Mouse (Mus musculus) hematopoietic stem cell, adult 5-6 weeks (primary cell): ENCODE data around the gene Cplx1. TPM values are rescaled to one million over a fixed set of nuclear protein-coding genes. Genes with fewer than 3 reads are reported as not detected.
A peak's percentile ranks its signal among the peaks of the same experiment; 100 is the strongest.
"Not testable (repeated sequence)": the region's sequence is repeated elsewhere in the genome, so short reads cannot be mapped to it uniquely, and the experiment has no call there.

ENCODE experiments used
- ATAC-seq, 2 experiments: fragments of 125-278 bp in 1 of 2; replicated peaks in 1 of 2; 2 replicates each; pipeline ENCODE4 v1.8.0; 2016 to 2017; ENCODE audit warnings: inconsistent platforms in 2 of 2, mild to moderate bottlenecking in 2 of 2, moderate number of reproducible peaks in 2 of 2, low read depth in 1 of 2, moderate TSS enrichment in 1 of 2; ENCODE audit not compliant: low FRiP score in 2 of 2, poor library complexity in 2 of 2, severe bottlenecking in 2 of 2, insufficient read depth in 1 of 2, low TSS enrichment in 1 of 2
- total RNA-seq: library from RNA; stranded (forward); fragments of 172-1452, 232-1000 nt; gene quantifications from 2 replicates; pipeline ENCODE4 v1.2.3, GENCODE M21; 2017

The Cplx1 gene
- total RNA-seq, 1 experiment from 2014 or later: not detected

- peak in 1 of 2 experiments; percentile 32; a peak in 1 of 4 replicates for ATAC-seq
Measured at GRCm38 (mm10) chr5:108520153-108520552, 29.7 kb downstream of the Cplx1 start.

DNA sequence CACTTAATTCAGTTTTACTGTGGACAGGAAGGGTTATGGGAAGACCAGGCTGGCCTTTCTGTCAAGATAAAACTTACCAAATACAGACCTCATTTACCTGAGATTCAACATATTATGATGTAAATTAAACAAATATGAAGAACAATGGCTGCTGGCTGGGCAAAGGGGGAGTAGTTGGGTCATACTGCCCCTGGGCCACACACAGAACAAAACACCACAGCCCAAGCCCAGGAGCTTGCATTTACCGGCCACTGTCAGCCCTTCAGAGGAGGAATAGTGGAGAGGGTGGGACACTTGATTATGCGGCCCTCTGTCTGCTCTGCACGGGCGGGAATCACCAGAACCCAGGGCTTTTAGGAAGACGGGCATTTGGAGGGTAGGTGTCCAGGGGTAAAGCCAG, 30.9 kb downstream of the Cplx1 start:
- no peak for ATAC-seq

- ATAC-seq: no peak
Measured at GRCm38 (mm10) chr5:108518106-108518885, 31.5 kb downstream of the Cplx1 start.

GRCm38 (mm10) chr5:108516655-108517054, 33.2 kb downstream of the Cplx1 start:
- no peak for ATAC-seq

DNA sequence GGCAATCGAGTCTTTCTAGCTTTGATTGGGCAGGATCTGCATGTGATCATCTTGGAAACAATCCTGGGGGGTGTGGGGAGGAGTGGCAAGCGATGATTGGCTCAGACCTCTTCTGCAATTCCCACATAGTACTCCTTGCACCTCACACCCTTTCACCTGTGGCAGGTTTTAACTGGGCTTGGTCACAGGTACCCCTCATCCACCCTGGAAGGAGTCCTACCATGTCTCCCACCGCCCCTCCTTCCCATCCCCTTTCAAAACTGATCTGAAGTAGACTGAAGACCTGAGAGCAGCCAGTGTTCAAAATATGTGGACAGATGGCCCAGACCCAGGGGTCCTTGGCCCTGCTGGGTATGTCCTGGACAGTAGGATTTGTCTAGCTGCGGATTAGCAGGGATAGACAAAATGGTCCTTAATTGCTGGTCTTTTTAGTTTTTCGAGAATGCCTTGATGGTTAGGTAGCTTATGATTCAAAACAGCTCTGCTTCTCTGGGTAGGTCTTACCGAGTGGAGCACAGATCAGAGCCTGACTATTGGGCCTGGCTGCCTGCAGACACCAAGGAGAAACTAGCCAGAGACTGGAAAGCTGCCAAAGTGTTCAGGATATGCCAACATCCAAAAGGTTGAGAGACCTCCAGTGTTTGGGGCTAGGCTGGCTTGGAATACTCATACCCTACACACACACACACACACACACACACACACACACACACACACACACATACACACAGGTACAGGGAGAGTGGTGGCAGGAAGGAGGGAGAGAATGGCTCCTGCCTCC, 34.1 kb downstream of the Cplx1 start:
- ATAC-seq: no peak

DNA sequence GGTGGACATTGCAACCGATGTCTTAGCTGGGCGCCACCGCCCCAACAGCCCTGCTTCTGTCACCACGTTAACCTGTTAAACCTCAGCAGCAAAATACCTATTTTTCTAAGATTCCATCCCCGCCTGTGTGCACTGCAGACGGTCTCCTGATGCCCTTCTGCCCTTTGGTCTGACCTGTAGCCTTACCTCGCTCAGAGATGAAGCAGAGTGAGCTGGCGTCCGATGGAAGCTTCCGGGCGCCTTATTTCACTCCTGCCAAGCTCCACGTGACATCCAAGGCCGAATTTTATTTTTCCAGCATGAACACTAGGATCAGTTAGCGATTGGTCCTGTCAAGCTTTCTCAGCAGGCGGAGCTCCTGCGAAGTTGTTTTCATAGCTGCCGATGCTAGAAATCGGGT, 47.5 kb downstream of the Cplx1 start:
- ATAC-seq: no peak

- no peak for ATAC-seq
Measured at GRCm38 (mm10) chr5:108501573-108501972, 48.3 kb downstream of the Cplx1 start.

- ATAC-seq: not testable (repeated sequence)
Measured at GRCm38 (mm10) chr5:108486148-108486547, 63.7 kb downstream of the Cplx1 start.

DNA sequence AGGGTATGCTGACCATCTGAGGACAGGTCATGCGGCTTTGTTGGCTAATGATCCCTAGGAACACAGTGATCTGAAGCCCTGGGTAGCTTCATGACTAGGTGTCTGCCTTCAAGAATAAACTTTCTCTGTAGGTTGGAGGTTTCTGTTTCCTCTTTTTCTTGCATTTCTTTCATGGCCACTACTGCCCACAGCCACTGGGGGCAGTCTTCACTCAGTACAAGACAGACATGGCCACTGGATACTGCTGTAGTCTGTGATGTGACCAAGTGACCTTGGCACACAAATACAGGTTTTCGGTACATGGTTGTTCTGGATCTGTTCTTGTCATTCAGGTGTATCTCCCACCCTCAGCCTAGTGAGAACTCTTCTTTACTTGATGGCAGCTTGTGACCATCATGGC, 64.6 kb downstream of the Cplx1 start:
- ATAC-seq: peak; percentile 90 to 94

GRCm38 (mm10) chr5:108483006-108483405, 66.8 kb downstream of the Cplx1 start:
- ATAC-seq: no peak

GRCm38 (mm10) chr5:108475977-108476376, 73.8 kb downstream of the Cplx1 start:
- ATAC-seq: no peak

GRCm38 (mm10) chr5:108473737-108474136, 76.1 kb downstream of the Cplx1 start:
- ATAC-seq: no peak

GRCm38 (mm10) chr5:108469617-108470016, 80.2 kb downstream of the Cplx1 start:
- no peak for ATAC-seq

Other genes starting within 250 kb of the Cplx1 start
- 6.5 and 7.9 TPM in 2 replicates for gene Pigg, start 237.4 kb downstream of the Cplx1 start, total RNA-seq
- 0.13 TPM in 1 of 2 replicates, not detected in the other for gene Gm42517, start 182.1 kb downstream of the Cplx1 start, total RNA-seq
- 0.30 TPM in 1 of 2 replicates, not detected in the other for gene Pde6b, start 161.6 kb downstream of the Cplx1 start, total RNA-seq
- gene Atp5k, start 115.6 kb downstream of the Cplx1 start, total RNA-seq: 109 and 213 TPM in 2 replicates
- 0.30 and 0.81 TPM in 2 replicates for gene Mfsd7a, start 101.1 kb downstream of the Cplx1 start, total RNA-seq
- 12.3 and 19.4 TPM in 2 replicates for gene Pcgf3, start 88.8 kb downstream of the Cplx1 start, total RNA-seq
- 91.3 and 96.3 TPM in 2 replicates for gene Gak, start 79.7 kb upstream of the Cplx1 start, total RNA-seq
- 16.2 and 23.0 TPM in 2 replicates for gene Tmem175, start 79.7 kb upstream of the Cplx1 start, total RNA-seq
- 8.6 and 10.9 TPM in 2 replicates for gene Idua, start 110.3 kb upstream of the Cplx1 start, total RNA-seq
- 4.7 and 23.1 TPM in 2 replicates for gene Dgkq, start 119.6 kb upstream of the Cplx1 start, total RNA-seq
- gene Slc26a1, start 125.5 kb upstream of the Cplx1 start, total RNA-seq: 1.1 and 1.8 TPM in 2 replicates
- 3.5 and 5.0 TPM in 2 replicates for gene Fgfrl1, start 142.4 kb upstream of the Cplx1 start, total RNA-seq
- gene Rnf212, start 225.0 kb upstream of the Cplx1 start, total RNA-seq: not detected in 2 replicates
- gene Tmed11, start 245.3 kb upstream of the Cplx1 start, total RNA-seq: not detected in 2 replicates